Mouse (Mus musculus): ENCODE data around the gene Klrb1b.
"Not testable (repeated sequence)": the region's sequence is repeated elsewhere in the genome, so short reads cannot be mapped to it uniquely, and the experiment has no call there.

Klrb1b gene

GRCm38 (mm10) chr6:128839921-128840320 lies 13.8 kb upstream of the Klrb1b start:
- DNase-seq, result peak; percentile 21

- peak; percentile 83 for DNase-seq
Observed at GRCm38 (mm10) chr6:128839266-128839771, 13.2 kb upstream of the Klrb1b start.

- peak; percentile 82 for DNase-seq
Observed at GRCm38 (mm10) chr6:128838342-128839265, 12.5 kb upstream of the Klrb1b start.

GRCm38 (mm10) chr6:128837454-128838341 lies 11.6 kb upstream of the Klrb1b start:
- peak; percentile 18 for DNase-seq

GRCm38 (mm10) chr6:128836955-128837334 lies 10.8 kb upstream of the Klrb1b start:
- DNase-seq, result no peak

- DNase-seq, result no peak
Observed at GRCm38 (mm10) chr6:128836191-128836954, 10.2 kb upstream of the Klrb1b start.

- no peak for DNase-seq
Observed at GRCm38 (mm10) chr6:128835571-128835970, 9.4 kb upstream of the Klrb1b start.

- DNase-seq, result no peak
Observed at GRCm38 (mm10) chr6:128833046-128833445, 6.9 kb upstream of the Klrb1b start.

- no peak for DNase-seq
Observed at GRCm38 (mm10) chr6:128829837-128830236, 3.7 kb upstream of the Klrb1b start.

GRCm38 (mm10) chr6:128826781-128827180 lies 650 bp upstream of the Klrb1b start:
- DNase-seq, result no peak

GRCm38 (mm10) chr6:128818083-128818802 lies 7.9 kb downstream of the Klrb1b start:
- no peak for DNase-seq

- DNase-seq, result no peak
Observed at GRCm38 (mm10) chr6:128808532-128808931, 17.6 kb downstream of the Klrb1b start.

- DNase-seq, result no peak
Observed at GRCm38 (mm10) chr6:128807021-128807420, 19.1 kb downstream of the Klrb1b start.

- DNase-seq, result peak; percentile 32
Observed at GRCm38 (mm10) chr6:128804823-128805640, 21.1 kb downstream of the Klrb1b start.

- DNase-seq, result peak; percentile 95
Observed at GRCm38 (mm10) chr6:128802999-128803857, 22.9 kb downstream of the Klrb1b start.

- no peak for DNase-seq
Observed at GRCm38 (mm10) chr6:128802557-128802956, 23.6 kb downstream of the Klrb1b start.

- not testable (repeated sequence) for DNase-seq
Observed at GRCm38 (mm10) chr6:128800696-128801095, 25.4 kb downstream of the Klrb1b start.

- no peak for DNase-seq
Observed at GRCm38 (mm10) chr6:128799896-128800270, 26.2 kb downstream of the Klrb1b start.

- DNase-seq, result peak; percentile 86
Observed at GRCm38 (mm10) chr6:128799144-128799895, 26.8 kb downstream of the Klrb1b start.
